ENCODE assay signal across 9 mouse cellular contexts in genomic region chr5:33270568-33270967, GRCm38 (mm10). TPM values are rescaled to one million over a fixed set of nuclear protein-coding genes. Genes with fewer than 3 reads are reported as not detected.
A peak's percentile ranks its signal among the peaks of the same experiment; 100 is the strongest.
DNase-seq lines count a peak whose midpoint lies in the region; ATAC-seq and TF ChIP-seq lines count a peak whose summit lies in the region.
"Had no signal": no experiment of that assay in that cellular context is flagged by ENCODE, and none has a peak within 500 bp of the region (broad histone marks: within the 10 kb centered on the region; RNA-seq: fewer than 3 reads in every experiment).

No protein-coding gene starts in this region.

- peak; percentile 90 for TF ChIP-seq CTCF in bone marrow macrophage, adult 2 months (IDR thresholded peaks at IDR 0.05; ENCODE audit: low read depth, low read length)

- no peak overlapping the region for H3K9ac ChIP-seq in hindbrain, embryonic 14.5 days
- H3K9ac ChIP-seq in hindbrain, embryonic 12.5 days = no peak overlapping the region
- H3K9ac ChIP-seq: embryonic facial prominence, embryonic 13.5 days had no signal

- H3K4me2 ChIP-seq in hindbrain, embryonic 14.5 days (replicated peaks) = no peak overlapping the region
- no peak overlapping the region for H3K4me2 ChIP-seq in hindbrain, embryonic 12.5 days (replicated peaks)
- H3K4me2 ChIP-seq: embryonic facial prominence, embryonic 13.5 days had no signal

- no peaks in the 10 kb centered on the region for H3K9me3 ChIP-seq in hindbrain, embryonic 14.5 days (ENCODE audit: control insufficient read depth, low read length)
- H3K9me3 ChIP-seq in hindbrain, embryonic 12.5 days (replicated peaks) = no peaks in the 10 kb centered on the region
- H3K9me3 ChIP-seq: embryonic facial prominence, embryonic 13.5 days had no signal

- DNase-seq in hindbrain, embryonic 14.5 days (ENCODE audit: low spot score) = peak; percentile 85
- peak; percentile 43 for DNase-seq in fibroblast of lung, adult 2 months (ENCODE audit: low read depth)
- DNase-seq in hindlimb bud, embryonic 11.5 days (ENCODE audit: extremely low spot score, low read depth, low spot score) = peak; percentile 58
- peak; percentile 79 to 83 for DNase-seq in left cerebral cortex, postnatal 36 days (ENCODE audit: low spot score in 2 of 2)
- DNase-seq in splenic B cell, adult 2 months (ENCODE audit: low read depth, low spot score) = peak; percentile 92

- ATAC-seq in hindbrain, embryonic 14.5 days (ENCODE audit: low FRiP score) = no peak
- ATAC-seq in hindbrain, embryonic 12.5 days (ENCODE audit: low FRiP score) = no peak
- ATAC-seq in monocyte, adult 5-6 weeks (replicated peaks; ENCODE audit: insufficient number of reproducible peaks, low FRiP score, low TSS enrichment, poor library complexity, severe bottlenecking) = peak; percentile 71

- H3K4me1 ChIP-seq in hindbrain, embryonic 14.5 days (replicated peaks; ENCODE audit: control insufficient read depth, insufficient read depth, low read length) = peaks cover 26% of the 10 kb centered on the region
- peaks cover 34% of the 10 kb centered on the region for H3K4me1 ChIP-seq in hindbrain, embryonic 12.5 days
- peaks cover 17% of the 10 kb centered on the region for H3K4me1 ChIP-seq in bone marrow macrophage, adult 2 months (ENCODE audit: control insufficient read depth, insufficient read depth, low read length)

- no peak overlapping the region for H3K27ac ChIP-seq in hindbrain, embryonic 14.5 days
- no peak overlapping the region for H3K27ac ChIP-seq in hindbrain, embryonic 12.5 days
- H3K27ac ChIP-seq in bone marrow macrophage, adult 2 months (ENCODE audit: insufficient read depth, low read depth, low read length) = no peak overlapping the region
- H3K27ac ChIP-seq: embryonic facial prominence, embryonic 13.5 days had no signal

- no peak for TF ChIP-seq POLR2A in bone marrow macrophage, adult 2 months (IDR thresholded peaks at IDR 0.05; ENCODE audit: borderline replicate concordance, low read depth, low read length)

- no peaks in the 10 kb centered on the region for H3K27me3 ChIP-seq in hindbrain, embryonic 14.5 days (ENCODE audit: control insufficient read depth, insufficient read depth, low read length)
- no peaks in the 10 kb centered on the region for H3K27me3 ChIP-seq in hindbrain, embryonic 12.5 days
- H3K27me3 ChIP-seq in splenic B cell, adult 2 months (ENCODE audit: control insufficient read depth, insufficient read depth, low read length, poor library complexity, severe bottlenecking) = no peaks in the 10 kb centered on the region
- H3K27me3 ChIP-seq: embryonic facial prominence, embryonic 13.5 days had no signal

- WGBS in hindbrain, embryonic 14.5 days = 13% methylated on average over 5 of the region's 5 CpGs
- WGBS in hindbrain, embryonic 12.5 days = 13% methylated on average over 5 of the region's 5 CpGs

- peaks cover 53% of the 10 kb centered on the region for H3K36me3 ChIP-seq in hindbrain, embryonic 14.5 days (replicated peaks; ENCODE audit: control insufficient read depth, insufficient read depth)
- peaks cover 55% of the 10 kb centered on the region for H3K36me3 ChIP-seq in hindbrain, embryonic 12.5 days
- H3K36me3 ChIP-seq in splenic B cell, adult 2 months (ENCODE audit: control insufficient read depth, insufficient read depth, low read length, poor library complexity, severe bottlenecking) = peaks cover 5% of the 10 kb centered on the region; the same call in 1 of the 2 replicates

- H3K4me3 ChIP-seq in hindbrain, embryonic 14.5 days (replicated peaks; ENCODE audit: low read length) = no peak overlapping the region
- H3K4me3 ChIP-seq in hindbrain, embryonic 12.5 days = no peak overlapping the region
- no peak overlapping the region for H3K4me3 ChIP-seq in bone marrow macrophage, adult 2 months (ENCODE audit: insufficient read depth, low read length)
- H3K4me3 ChIP-seq: embryonic facial prominence, embryonic 13.5 days had no signal

- intact Hi-C loops in left cerebral cortex, postnatal 36 days (cut with DNase I) = loop anchor here (2.0 kb wide), 1 partner anchor 68 kb away; no protein-coding TSS in a partner anchor

RNA-seq across cellular contexts. Expression of gene Ctbp1, which starts 4.2 kb away (rescaled TPM):
- polyA plus RNA-seq in hindbrain, embryonic 14.5 days (2014; fragmentation: Nextera tagmentation; extraction: Ambion mirVana) = 498 and 540 TPM in 2 replicates
- polyA plus RNA-seq in hindbrain, embryonic 12.5 days (2016; fragmentation: Nextera tagmentation; extraction: Ambion mirVana) = 508 and 530 TPM in 2 replicates
- 97.8 and 104 TPM in 2 replicates for polyA plus RNA-seq in bone marrow macrophage, adult 2 months (2012; ENCODE audit: insufficient read depth, insufficient read length, missing spikeins)
- 100 to 1,000 TPM; 298 to 335 TPM for total RNA-seq in left cerebral cortex, postnatal 36 days (2021)
- 106 to 143 TPM (median 135 TPM) in 3 replicates for total RNA-seq in monocyte, adult 5-6 weeks (2017)

RNA-seq across cellular contexts. Expression of gene Spon2, which starts 52.3 kb away (rescaled TPM):
- 3.5 and 3.6 TPM in 2 replicates for polyA plus RNA-seq in hindbrain, embryonic 14.5 days (2014; fragmentation: Nextera tagmentation; extraction: Ambion mirVana)
- polyA plus RNA-seq in hindbrain, embryonic 12.5 days (2016; fragmentation: Nextera tagmentation; extraction: Ambion mirVana) = 3.3 and 3.7 TPM in 2 replicates
- not detected in 2 replicates for polyA plus RNA-seq in bone marrow macrophage, adult 2 months (2012; ENCODE audit: insufficient read depth, insufficient read length, missing spikeins)
- total RNA-seq in left cerebral cortex, postnatal 36 days (2021) = under 1 TPM in 1 of 2 experiments, not detected in 1; 0.18 TPM
- total RNA-seq in monocyte, adult 5-6 weeks (2017) = not detected in 3 replicates
